Mouse (Mus musculus) ES-Bruce4 (cell line): ENCODE data around the gene Mex3a. TPM values are rescaled to one million over a fixed set of nuclear protein-coding genes. Genes with fewer than 3 reads are reported as not detected.

ENCODE experiments used
- H3K27ac ChIP-seq: 2 replicates; pipeline ENCODE4 v1.5.1; 2012; ENCODE audit warnings: low read length, inconsistent platforms; ENCODE audit not compliant: insufficient read depth
- H3K27me3 ChIP-seq: 2 replicates; pipeline ENCODE4 v1.6.1; 2012; ENCODE audit warnings: mild to moderate bottlenecking, low read length, inconsistent platforms; ENCODE audit not compliant: control insufficient read depth, poor library complexity, insufficient read depth, severe bottlenecking
- H3K36me3 ChIP-seq: 2 replicates; pipeline ENCODE4 v1.6.1; 2012; ENCODE audit warnings: inconsistent platforms, mild to moderate bottlenecking, low read length, moderate library complexity; ENCODE audit not compliant: control insufficient read depth, poor library complexity, insufficient read depth, severe bottlenecking
- H3K4me1 ChIP-seq: one replicate; pipeline ENCODE4 v1.8.1; 2011; ENCODE audit warnings: low read length; ENCODE audit not compliant: control insufficient read depth, insufficient read depth
- H3K4me3 ChIP-seq: 2 replicates; pipeline ENCODE4 v1.5.1; 2011; ENCODE audit warnings: low read depth, mild to moderate bottlenecking, low read length
- H3K9ac ChIP-seq: 2 replicates; pipeline ENCODE4 v1.6.1; 2012; ENCODE audit warnings: low read depth, mild to moderate bottlenecking, inconsistent platforms; ENCODE audit not compliant: poor library complexity, severe bottlenecking
- H3K9me3 ChIP-seq: replicated peaks from 2 replicates; pipeline ENCODE4 v1.6.1; 2012; ENCODE audit warnings: mild to moderate bottlenecking, low read length, inconsistent platforms; ENCODE audit not compliant: control insufficient read depth, poor library complexity, insufficient read depth, severe bottlenecking
- CTCF ChIP-seq: IDR thresholded peaks from one replicate; pipeline ENCODE4 v1.8.1; 2011; ENCODE audit warnings: low read depth, low read length
- EP300 ChIP-seq: IDR thresholded peaks from 2 replicates; pipeline ENCODE4 v1.6.1; 2011; ENCODE audit warnings: low read depth, low read length; ENCODE audit not compliant: insufficient read depth
- POLR2A ChIP-seq: IDR thresholded peaks from one replicate; pipeline ENCODE4 v1.8.1; 2011; ENCODE audit warnings: low read length; ENCODE audit not compliant: insufficient read depth
- polyA plus RNA-seq: library from polyadenylated mRNA; stranded (reverse); fragments of >200 nt; gene quantifications from 2 replicates; pipeline ENCODE4 v1.2.4, GENCODE M21; 2011; ENCODE audit warnings: low read depth; ENCODE audit not compliant: missing spikeins, insufficient read depth, insufficient read length

The Mex3a gene
- polyA plus RNA-seq, 1 experiment, result 43.4 TPM

DNA sequence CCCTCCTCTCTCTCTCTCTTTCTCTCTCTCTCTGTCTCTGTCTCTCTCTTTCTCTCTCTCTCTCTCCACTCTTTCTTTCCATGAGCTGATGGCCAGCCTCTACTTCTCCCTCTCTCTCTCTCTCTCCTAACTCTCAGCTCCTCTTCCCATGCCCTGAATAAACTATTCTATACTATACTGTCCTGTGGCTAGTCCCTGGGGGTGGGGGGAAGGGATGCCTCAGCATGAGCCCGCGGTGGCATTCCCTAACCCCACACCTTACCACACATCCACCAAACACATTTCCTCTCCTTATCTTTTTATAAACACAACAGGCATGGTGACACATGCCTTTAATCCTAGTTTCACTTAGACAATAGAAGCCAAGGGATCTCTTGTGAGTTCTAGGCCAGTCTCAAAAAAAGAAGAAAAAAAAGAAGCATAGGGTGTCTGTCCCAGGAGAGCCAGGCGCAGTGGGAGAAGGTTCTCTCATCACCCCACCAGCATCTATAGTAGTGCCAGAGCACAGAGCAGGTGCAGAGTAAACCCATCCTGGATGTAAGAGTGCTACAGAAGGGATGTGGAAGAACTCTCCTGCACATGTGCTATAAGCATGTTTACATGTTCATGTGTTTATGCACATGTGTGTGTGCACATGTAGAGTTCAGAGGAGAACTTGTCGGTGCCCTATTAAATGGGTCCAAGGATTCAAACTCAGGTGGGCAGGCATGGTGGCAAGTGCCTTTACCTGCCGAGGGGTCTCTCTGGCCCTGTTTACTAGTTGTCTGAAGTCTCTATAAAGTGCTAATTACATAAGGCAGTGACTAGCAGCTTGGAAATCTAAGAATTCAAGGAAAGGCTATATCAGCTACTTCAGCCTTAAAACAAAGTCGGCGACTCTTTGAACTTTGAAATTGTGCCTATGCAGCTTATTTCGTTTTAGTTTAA is 46.6 kb downstream of the Mex3a start:
- no peaks in the 10 kb centered on the region for H3K27me3 ChIP-seq
- peaks cover 41% of the 10 kb centered on the region for H3K36me3 ChIP-seq
- peaks cover 3% of the 10 kb centered on the region for H3K4me1 ChIP-seq
- H3K9ac ChIP-seq, result peak overlapping the region; percentile 89
- H3K4me3 ChIP-seq, result peak overlapping the region; percentile 34
- H3K27ac ChIP-seq, result peak overlapping the region; percentile 82
- TF ChIP-seq EP300 (0 out of 2 replicates have a peak, but pooled peaks have one; percentile 30), POLR2A (no peak)
- no peaks in the 10 kb centered on the region for H3K9me3 ChIP-seq

DNA sequence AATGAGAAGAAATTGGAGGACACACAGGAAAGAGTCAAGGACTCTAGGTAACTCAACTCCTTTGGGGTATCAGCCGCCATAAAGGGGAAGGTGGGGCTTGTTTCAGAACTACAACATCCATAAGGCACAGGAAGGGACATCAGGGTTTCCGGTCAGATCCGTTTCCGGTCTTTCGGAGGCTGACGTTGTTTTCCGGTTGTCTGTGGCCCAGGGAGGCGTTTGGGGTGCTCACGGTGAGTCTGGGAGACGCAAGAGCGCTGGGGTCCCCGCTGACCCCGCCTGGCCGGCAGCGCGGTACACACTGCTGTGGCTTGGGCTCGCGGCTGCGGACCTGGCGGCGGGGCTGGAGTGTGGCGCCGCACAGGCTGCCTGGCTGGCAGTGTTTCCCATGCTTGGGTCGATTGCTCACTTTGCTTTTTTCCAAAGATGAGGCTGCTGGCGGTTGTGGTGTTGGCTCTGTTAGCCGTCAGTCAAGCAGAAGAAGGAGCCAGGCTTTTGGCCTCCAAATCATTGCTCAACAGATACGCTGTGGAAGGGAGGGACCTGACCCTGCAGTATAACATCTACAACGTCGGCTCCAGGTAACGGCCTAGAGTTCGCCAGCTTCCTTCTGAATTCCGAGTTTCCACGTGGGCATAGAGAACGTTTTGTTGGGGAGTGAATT is 47.4 kb downstream of the Mex3a start:
- peaks cover 1% of the 10 kb centered on the region for H3K4me1 ChIP-seq
- H3K27ac ChIP-seq, result peak overlapping the region; percentile 82
- H3K4me3 ChIP-seq, result peak overlapping the region; percentile 99
- no peaks in the 10 kb centered on the region for H3K27me3 ChIP-seq
- H3K9me3 ChIP-seq, result no peaks in the 10 kb centered on the region
- peak overlapping the region; percentile 89 for H3K9ac ChIP-seq
- peaks cover 46% of the 10 kb centered on the region for H3K36me3 ChIP-seq
- TF ChIP-seq POLR2A (peak; percentile 17), EP300 (no peak), CTCF (no peak)

DNA sequence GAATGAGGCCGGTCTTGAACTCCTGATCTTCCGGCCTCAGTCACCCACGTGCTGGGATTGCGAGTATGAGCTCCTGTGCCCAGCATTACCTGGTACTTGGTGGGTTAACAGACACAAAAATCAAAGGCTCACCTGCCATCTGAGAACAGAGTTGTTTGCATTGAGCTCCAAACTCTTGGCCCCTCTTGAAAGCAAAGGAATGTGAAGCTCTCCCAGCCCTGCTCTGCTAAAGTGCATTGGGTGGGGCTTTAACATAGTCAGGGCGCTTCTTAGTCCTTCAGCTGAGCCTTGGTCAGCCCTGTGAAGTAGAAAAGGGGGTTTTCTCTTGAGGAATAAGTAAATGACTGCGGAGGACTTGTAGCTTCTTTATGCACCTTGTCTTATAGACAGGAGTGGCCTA is 53.6 kb downstream of the Mex3a start:
- no peaks in the 10 kb centered on the region for H3K9me3 ChIP-seq
- H3K9ac ChIP-seq, result 0 out of 2 replicates have a peak overlapping the region, but pooled peaks have one; percentile 11
- peaks cover 59% of the 10 kb centered on the region for H3K36me3 ChIP-seq
- TF ChIP-seq EP300 (no peak), POLR2A (no peak), CTCF (no peak)
- H3K27me3 ChIP-seq, result no peaks in the 10 kb centered on the region
- peak overlapping the region; percentile 87 for H3K27ac ChIP-seq
- H3K4me3 ChIP-seq, result no peak overlapping the region
- peaks cover 6% of the 10 kb centered on the region for H3K4me1 ChIP-seq

DNA sequence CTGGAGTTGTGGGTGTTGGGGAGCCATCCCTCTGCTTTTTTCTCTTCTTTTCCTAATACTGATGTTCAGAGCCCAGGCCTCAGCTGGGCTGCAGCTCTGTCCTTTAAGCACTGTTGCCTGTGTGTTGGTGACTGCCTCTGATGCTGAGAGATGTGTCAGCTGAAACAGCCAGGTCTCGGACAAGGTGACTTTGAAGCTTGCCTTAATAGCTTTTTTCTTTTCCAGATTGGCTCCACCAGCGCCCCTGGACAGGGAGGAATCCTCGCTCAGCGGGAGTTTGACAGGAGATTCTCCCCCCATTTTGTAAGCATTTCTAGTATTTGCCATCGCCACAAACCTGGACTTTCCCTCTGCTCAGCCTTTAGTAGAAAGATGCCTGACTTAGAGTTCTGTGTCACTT is 54.4 kb downstream of the Mex3a start:
- Histone ChIP-seq H3K9ac (0 out of 2 replicates have a peak overlapping the region, but pooled peaks have one; percentile 11), H3K36me3 (peaks cover 51% of the 10 kb centered on the region), H3K27me3 (no peaks in the 10 kb centered on the region), H3K9me3 (no peaks in the 10 kb centered on the region), H3K4me3 (no peak overlapping the region), H3K27ac (peak overlapping the region; percentile 87), H3K4me1 (peaks cover 13% of the 10 kb centered on the region)
- TF ChIP-seq POLR2A (no peak), EP300 (peak; percentile 85)

DNA sequence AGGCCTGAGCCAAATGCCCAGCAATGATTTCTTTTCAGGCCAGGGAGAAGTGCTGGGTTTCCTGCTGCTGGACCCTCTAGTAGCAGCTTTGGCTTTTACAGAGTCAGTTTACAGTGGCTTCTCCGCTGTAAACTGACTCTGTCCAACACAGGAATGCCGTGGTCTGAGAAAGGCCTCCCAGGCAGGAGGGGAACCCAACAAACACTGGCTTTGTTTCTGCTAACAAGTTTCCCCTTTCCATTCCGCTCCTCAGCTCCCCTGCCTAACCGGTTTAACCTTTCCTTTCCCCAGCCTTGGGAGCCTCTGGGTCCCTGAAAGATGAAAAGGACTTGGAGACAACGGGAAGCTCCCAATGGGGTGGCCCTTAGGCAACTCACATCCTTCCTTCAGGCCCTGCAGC is 58.1 kb downstream of the Mex3a start:
- TF ChIP-seq CTCF (no peak), EP300 (peak; percentile 70; the same call in 1 of the 2 replicates)
- Histone ChIP-seq H3K4me3 (no peak overlapping the region), H3K27ac (peak overlapping the region; percentile 93), H3K36me3 (peaks cover 25% of the 10 kb centered on the region), H3K9ac (peak overlapping the region; percentile 19; the same call in 1 of the 2 replicates), H3K4me1 (peaks cover 21% of the 10 kb centered on the region), H3K27me3 (no peaks in the 10 kb centered on the region), H3K9me3 (no peaks in the 10 kb centered on the region)

Other genes with a start within 250 kb of the Mex3a start
- gene Gm38392, start 245.2 kb upstream of the Mex3a start, polyA plus RNA-seq, result 0.72 and 3.6 TPM in 2 replicates
- gene Tsacc, start 235.4 kb upstream of the Mex3a start, polyA plus RNA-seq, result 15.5 and 19.8 TPM in 2 replicates
- gene Cct3, start 235.3 kb upstream of the Mex3a start, polyA plus RNA-seq, result 584 and 609 TPM in 2 replicates
- 89.0 and 93.3 TPM in 2 replicates for gene Glmp, start 207.4 kb upstream of the Mex3a start, polyA plus RNA-seq
- gene Tmem79, start 196.2 kb upstream of the Mex3a start, polyA plus RNA-seq, result 9.1 and 12.8 TPM in 2 replicates
- 70.7 and 84.2 TPM in 2 replicates for gene Smg5, start 196.1 kb upstream of the Mex3a start, polyA plus RNA-seq
- gene Paqr6, start 167.8 kb upstream of the Mex3a start, polyA plus RNA-seq, result 4.9 and 6.8 TPM in 2 replicates
- gene Bglap3, start 159.7 kb upstream of the Mex3a start, polyA plus RNA-seq, result 1.0 and 1.4 TPM in 2 replicates
- not detected in 2 replicates for gene Bglap2, start 153.7 kb upstream of the Mex3a start, polyA plus RNA-seq
- not detected in 2 replicates for gene Bglap, start 147.9 kb upstream of the Mex3a start, polyA plus RNA-seq
- 88.6 and 102 TPM in 2 replicates for gene Pmf1, start 122.1 kb upstream of the Mex3a start, polyA plus RNA-seq
- gene Slc25a44, start 107.3 kb upstream of the Mex3a start, polyA plus RNA-seq, result 13.5 and 14.7 TPM in 2 replicates
- 2.3 and 4.0 TPM in 2 replicates for gene Sema4a, start 71.2 kb upstream of the Mex3a start, polyA plus RNA-seq
- gene Lmna, start 22.4 kb upstream of the Mex3a start, polyA plus RNA-seq, result 30.0 and 37.2 TPM in 2 replicates
- gene Rab25, start 15.9 kb downstream of the Mex3a start, polyA plus RNA-seq, result 33.2 and 35.1 TPM in 2 replicates
- 138 and 151 TPM in 2 replicates for gene Lamtor2, start 20.7 kb downstream of the Mex3a start, polyA plus RNA-seq
- 118 and 133 TPM in 2 replicates for gene Ubqln4, start 21.4 kb downstream of the Mex3a start, polyA plus RNA-seq
- 348 and 382 TPM in 2 replicates for gene Ssr2, start 43.5 kb downstream of the Mex3a start, polyA plus RNA-seq
- gene Arhgef2, start 73.6 kb downstream of the Mex3a start, polyA plus RNA-seq, result 71.2 and 74.9 TPM in 2 replicates
- gene Rxfp4, start 120.7 kb downstream of the Mex3a start, polyA plus RNA-seq, result not detected in 2 replicates
- gene Khdc4, start 153.4 kb downstream of the Mex3a start, polyA plus RNA-seq, result 72.7 and 78.1 TPM in 2 replicates
- 10.1 and 10.4 TPM in 2 replicates for gene Rit1, start 184.4 kb downstream of the Mex3a start, polyA plus RNA-seq
- gene Syt11, start 242.8 kb downstream of the Mex3a start, polyA plus RNA-seq, result 9.0 and 9.5 TPM in 2 replicates